Mouse (Mus musculus): ENCODE measurements at regions not wholly inside any gene's neighbourhood (a gene's known extent, or its start where the extent isn't known, plus 50 kb on each side); places are given as distances from the start of the nearest gene placed in this dataset.

GRCm38 (mm10) chr3:56438020-56438747 is 254.7 kb upstream of the Nbea start:
- TF ChIP-seq CTCF (IDR thresholded peaks at IDR 0.05 in 2 of 3, conservative IDR thresholded peaks at IDR 0.05 in 1 of 3; ENCODE audit: control insufficient read depth in 1 of 3, insufficient read depth in 1 of 3, low read depth in 2 of 3, low read length in 3 of 3, poor library complexity in 1 of 3, severe bottlenecking in 1 of 3) (no peak), POLR2A (IDR thresholded peaks at IDR 0.05; ENCODE audit: control insufficient read depth in 1 of 2, insufficient read depth in 1 of 2, low read depth in 1 of 2, low read length in 2 of 2, poor library complexity in 1 of 2) (no peak), MYB (IDR thresholded peaks at IDR 0.05; ENCODE audit: low read depth, low read length) (no peak), NELFE (IDR thresholded peaks at IDR 0.05; ENCODE audit: low read depth, low read length) (no peak), TBP (IDR thresholded peaks at IDR 0.05; ENCODE audit: low read depth, low read length) (no peak), EP300 (IDR thresholded peaks at IDR 0.05; ENCODE audit: low read depth in 1 of 2, low read length in 2 of 2) (no peak), GATA1 (IDR thresholded peaks at IDR 0.05; ENCODE audit: low read depth, low read length) (no peak), ZNF384 (IDR thresholded peaks at IDR 0.05; ENCODE audit: low read depth, low read length) (no peak), E2F4 (IDR thresholded peaks at IDR 0.05; ENCODE audit: borderline replicate concordance, low read depth, low read length) (no peak), BHLHE40 (IDR thresholded peaks at IDR 0.05; ENCODE audit: borderline replicate concordance, low read depth, low read length) (no peak), ZMIZ1 (IDR thresholded peaks at IDR 0.05; ENCODE audit: low read depth, low read length) (no peak), MAX (IDR thresholded peaks at IDR 0.05; ENCODE audit: low read length) (no peak), KAT2A (conservative IDR thresholded peaks at IDR 0.05; ENCODE audit: low read depth, low read length) (no peak), USF1 (IDR thresholded peaks at IDR 0.05; ENCODE audit: low read depth, low read length) (no peak)
